Mouse (Mus musculus) lung, postnatal 0 days (tissue): Measurements from ENCODE around the gene Grid2ip.

Source experiments
- CTCF ChIP-seq: IDR thresholded peaks from 2 replicates; pipeline ENCODE4 v1.5.1; 2016; ENCODE audit warnings: antibody characterized with exemption, mild to moderate bottlenecking
- EP300 ChIP-seq: IDR thresholded peaks from 2 replicates; pipeline ENCODE4 v1.6.1; 2016; ENCODE audit warnings: antibody characterized with exemption, mild to moderate bottlenecking, control low read depth

DNA sequence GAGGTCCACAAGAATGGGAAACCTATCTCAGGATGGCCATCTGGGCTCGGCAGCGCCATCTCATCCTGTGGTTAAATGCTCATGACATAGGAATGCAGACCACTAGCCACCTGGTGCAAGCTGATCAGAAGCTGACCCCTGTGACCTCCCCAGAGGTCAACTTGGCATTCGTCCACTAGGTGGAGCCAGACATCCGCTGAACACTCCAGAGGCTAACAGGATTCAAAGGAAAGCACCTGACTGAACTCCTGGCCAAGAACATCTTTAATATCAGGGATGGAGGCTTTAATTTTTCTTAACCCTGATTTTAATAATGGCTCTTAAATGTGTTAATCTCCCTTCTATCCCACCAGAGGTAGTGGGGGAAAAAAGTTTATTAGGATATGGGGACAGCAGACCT, 77.3 kb downstream of the Grid2ip start:
- TF ChIP-seq CTCF (peak; percentile 87), EP300 (no peak)
